Mouse (Mus musculus): ENCODE measurements around the gene Eif4e.

DNA sequence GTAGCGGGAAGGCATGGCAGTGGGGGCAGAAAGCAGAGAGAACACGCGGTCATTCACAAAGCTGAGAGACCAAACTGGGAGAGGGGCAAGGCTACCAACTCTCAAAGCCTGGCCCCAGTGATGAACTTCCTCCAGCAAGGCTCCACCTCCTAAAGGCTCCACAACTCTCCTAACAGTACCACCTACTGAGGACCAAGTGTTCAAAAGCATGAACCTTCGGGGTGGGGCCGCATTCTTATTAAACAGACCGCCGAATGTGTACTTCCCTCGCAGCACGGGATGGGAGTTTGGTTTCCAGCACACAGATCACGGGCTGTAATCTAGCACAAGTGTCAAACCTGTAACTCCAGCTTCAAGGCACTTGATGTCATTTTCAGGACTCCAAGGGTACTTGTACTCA is 52.9 kb downstream of the Eif4e start:
- TF ChIP-seq POLR2A (IDR thresholded peaks at IDR 0.05; ENCODE audit: insufficient read depth, low read length), result no peak
- no peak for TF ChIP-seq CTCF (IDR thresholded peaks at IDR 0.05; ENCODE audit: low read depth, low read length)
- no peak for TF ChIP-seq EP300 (IDR thresholded peaks at IDR 0.05; ENCODE audit: insufficient read depth, low read depth, low read length)

All from ES-Bruce4 (cell line).